Mouse (Mus musculus): ENCODE data around the gene Lyrm2.

Lyrm2 gene

DNA sequence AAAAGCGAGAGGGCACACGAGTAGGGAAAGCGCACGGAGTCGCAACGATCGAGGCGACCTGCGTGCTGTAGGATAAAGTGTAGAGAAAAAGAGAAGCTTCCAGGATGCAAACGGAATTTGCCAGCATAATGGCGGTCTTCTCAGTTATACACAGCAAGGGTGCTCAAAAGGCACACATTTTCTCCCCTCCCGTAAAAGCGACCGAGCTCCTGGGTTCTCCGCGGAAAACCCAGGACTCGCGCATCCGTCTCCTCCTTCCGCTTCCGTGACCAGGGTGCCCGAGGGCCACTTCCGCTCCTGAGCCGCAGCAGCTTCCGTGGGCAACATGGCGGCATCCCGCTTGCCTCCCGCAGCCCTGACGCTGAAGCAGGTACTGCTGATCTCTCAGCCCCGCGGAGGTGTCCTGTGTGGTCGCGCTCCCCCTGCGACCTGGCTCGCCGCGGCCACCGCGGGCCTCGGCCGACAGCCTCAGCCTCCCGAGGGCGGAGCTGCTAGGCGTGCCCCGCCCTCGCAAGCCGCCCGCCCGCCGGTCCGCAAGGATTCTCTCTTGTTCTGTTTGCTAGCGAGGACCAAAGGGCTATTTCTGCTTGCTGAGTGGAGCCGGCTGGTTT lies at the start of gene Lyrm2:
Lyrm2 (plus strand) TSS at position 288 of the 611 bp plus-strand sequence.
- peak; percentile 54 to 76 for DNase-seq (ENCODE audit: low spot score in 2 of 2)

DNA sequence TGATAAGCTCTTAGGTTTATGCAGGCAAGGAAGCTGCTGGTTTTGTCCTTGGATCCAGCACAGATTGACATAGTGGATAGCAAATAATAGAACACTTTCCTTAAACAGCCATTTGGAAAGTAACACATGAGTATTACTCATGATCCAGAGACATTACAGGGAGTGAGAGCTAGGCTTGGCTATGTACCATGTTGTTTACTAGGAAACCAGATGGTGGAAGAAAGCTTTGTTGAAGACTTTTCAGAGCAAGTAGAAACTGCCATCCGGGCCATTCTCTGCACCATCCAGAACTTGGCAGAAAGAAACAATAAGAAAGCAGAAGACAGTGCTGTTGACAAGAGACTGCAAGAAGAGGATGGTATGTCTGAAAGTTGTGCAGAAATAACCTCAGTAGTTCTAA lies 49.3 kb upstream of the Lyrm2 start:
- no peak for DNase-seq (ENCODE audit: low spot score in 2 of 2)

DNA sequence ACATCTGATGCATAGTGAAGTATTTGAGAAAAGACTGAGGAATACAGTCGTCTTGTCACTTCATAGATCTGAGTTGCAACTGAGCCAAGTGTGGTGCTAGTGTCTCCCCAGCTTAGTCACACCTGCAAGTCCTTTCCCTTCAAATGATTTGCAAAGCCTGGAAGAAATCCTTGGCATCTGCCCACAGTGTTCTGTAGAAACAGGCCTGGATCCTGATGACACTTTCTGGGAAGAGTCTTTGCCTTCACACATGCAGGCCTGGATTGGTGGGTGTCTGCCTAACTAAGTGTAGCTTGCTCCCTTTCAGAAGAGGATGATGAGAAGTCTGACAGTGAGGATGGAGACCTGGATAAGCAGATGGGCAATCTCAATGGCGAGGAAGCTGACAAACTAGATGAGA lies 42.6 kb upstream of the Lyrm2 start:
- DNase-seq (ENCODE audit: low spot score in 2 of 2) = peak in 1 of 2 experiments; percentile 35

DNA sequence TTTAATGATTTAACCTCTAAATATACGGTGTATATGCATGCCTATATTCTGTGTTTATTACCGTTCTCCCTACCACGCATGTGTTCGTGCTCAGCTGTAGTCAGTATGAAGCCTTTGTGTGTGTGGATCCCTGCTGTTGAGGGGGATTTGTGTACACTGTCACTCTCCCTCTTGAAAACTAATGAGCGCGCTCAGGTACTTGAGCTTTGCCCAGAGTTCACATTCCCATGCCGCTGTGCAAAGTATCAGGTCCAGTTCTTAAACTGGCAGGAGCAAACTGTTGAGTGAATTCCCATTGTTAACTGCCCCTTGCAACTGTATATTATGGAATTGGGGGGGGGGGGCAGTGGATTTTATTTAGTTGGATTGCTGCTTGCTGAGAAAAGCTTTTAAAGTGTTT lies 32.6 kb upstream of the Lyrm2 start:
- DNase-seq (ENCODE audit: low spot score in 2 of 2) = no peak

DNA sequence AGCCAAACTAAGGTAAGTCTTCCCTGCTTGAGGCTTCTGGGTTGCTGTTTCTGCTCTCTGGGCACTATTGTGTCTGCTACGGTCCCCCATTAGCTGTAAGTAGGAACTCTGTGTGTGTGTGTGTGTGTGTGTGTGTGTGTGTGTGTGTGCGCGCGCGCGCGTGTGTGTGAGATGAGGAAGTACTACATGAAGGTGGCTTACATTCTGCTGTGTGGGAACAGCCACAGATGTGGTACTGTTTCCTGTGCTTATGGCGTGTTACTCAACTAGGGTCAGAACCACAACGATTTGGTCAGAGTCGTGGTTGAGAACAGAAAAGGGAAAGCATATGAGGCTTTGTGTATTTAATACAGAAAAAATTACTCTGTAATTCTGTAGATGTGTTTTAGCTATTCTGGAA lies 32.0 kb upstream of the Lyrm2 start:
- DNase-seq (ENCODE audit: low spot score in 2 of 2) = no peak

DNA sequence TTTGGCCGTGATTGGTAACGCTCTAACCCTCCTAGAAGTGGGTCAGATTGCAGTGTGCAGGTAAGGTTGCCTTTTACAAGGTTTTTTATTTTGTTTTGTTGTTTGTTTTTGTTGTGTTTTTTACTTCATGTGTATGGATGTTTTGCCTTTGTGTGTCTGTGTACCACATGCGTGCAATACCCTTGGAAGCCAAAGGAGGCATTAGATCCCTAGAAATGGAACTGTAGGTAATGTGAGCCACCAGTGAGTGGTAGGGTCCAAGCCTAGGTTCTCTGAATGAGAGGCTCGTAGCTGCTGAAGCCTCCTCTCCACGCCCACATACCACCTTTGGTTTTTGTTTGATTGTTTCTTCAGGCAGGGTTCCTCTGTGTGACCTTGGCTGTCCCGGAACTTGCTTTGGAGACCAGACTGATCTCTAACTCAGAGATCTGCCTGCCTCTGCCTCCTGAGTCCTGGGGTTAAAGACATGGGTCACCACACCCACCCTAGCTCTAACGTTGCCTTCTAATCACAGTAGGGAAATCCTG lies 29.7 kb upstream of the Lyrm2 start:
- no peak for DNase-seq (ENCODE audit: low spot score in 2 of 2)

DNA sequence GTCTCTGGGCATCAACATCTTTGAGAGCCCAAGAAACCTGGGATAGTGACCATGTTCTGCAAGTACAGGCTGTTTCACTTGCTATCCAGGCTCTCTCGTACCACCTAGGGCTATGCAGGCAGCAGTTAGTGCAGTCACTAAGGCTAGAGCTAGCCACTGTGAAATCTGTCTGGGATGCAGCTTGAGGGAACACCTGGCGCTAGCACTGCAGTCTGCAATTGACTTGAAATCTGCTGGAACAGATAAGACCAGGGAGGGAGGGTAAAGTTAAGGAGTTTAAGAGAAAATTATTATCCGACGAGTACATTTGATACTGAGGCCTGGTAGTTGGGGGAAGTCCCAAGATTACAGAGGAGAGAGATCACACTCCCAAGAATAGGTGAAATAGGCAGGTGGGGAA lies 20.1 kb upstream of the Lyrm2 start:
- DNase-seq (ENCODE audit: low spot score in 2 of 2) = no peak

DNA sequence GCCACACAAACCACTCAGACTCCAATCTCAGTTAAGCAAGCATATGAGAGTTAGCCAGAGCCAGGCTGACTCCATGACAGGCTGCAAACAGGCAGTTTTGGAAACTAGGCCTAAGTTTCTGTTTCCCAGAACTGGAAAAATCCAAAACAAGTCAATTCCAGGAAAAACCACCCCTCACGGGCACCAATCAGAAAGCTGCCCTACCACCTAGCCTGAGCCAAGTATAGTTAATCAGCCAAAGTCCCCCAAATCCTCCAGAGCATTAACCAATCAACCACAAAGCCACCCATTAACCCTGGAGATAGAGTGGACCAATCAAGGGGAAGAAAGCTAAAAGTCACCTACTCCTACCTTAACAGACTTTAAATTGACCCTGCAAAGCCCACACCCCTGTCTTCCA lies 12.9 kb upstream of the Lyrm2 start:
- no peak for DNase-seq (ENCODE audit: low spot score in 2 of 2)

DNA sequence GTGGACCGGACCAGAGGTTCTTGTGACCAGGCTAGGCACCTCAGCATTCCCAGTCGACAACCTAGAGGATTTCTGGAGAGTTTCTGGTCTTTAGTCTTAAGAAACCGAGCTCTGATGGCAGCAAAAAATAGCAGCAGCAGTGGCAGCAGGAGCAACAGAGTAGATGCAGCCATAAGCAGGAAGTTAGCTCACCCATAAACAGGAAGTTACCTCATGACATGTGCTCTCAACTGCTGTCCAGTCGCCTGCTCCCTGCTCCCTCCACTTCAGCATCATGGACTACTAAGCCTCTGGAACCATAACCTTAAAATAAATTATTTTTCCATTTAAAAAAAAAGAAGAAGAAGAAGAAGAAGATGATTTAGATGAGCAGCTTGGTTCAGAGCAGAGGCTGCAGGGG lies 11.0 kb upstream of the Lyrm2 start:
- DNase-seq (ENCODE audit: low spot score in 2 of 2) = no peak

DNA sequence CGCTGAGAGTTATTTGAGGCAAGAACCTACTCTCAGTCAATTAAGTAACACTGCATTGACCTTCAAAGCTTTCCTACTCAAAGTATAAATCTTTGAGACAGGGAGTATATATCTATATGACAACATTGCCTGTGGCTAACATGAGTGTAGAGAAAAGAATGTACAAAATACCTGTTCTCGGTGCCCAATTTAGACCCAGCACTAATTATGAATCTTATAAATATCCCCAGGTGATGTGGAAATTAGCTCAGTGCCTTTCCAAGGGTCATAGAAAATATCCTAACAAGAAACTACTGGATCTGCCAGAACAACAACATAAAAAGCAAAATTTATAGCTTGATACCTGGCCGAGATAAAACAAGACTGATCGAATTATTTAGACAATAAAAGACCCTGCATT lies 1.1 kb upstream of the Lyrm2 start:
- DNase-seq (ENCODE audit: low spot score in 2 of 2) = no peak

DNA sequence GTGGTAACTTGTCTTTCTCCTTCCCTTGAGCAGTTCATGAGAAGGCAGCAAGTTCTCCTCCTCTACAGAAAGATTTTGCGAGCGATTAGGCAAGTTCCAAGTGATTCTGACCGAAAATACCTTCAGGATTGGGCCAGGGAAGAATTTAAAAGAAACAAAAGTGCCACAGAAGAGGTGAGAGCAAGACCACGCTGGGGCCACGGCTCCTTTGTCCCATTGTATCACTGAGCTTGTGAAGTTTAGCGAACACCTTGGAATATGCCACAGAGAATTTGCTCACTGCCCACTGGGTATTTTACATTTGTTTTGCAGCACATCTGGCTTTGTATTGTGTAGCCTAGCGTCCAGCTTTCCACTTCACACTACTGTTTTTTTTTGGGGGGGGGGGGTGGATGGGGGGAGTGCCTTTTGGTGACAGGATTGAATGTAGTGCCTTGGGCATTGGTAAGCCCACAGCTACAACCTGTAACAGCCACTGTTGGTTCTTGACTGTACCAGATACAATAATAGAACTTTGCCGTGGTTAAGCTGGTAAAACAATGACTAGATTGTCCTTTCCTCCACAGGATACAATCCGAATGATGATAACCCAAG lies 621 bp downstream of the Lyrm2 start:
- DNase-seq (ENCODE audit: low spot score in 2 of 2) = no peak

DNA sequence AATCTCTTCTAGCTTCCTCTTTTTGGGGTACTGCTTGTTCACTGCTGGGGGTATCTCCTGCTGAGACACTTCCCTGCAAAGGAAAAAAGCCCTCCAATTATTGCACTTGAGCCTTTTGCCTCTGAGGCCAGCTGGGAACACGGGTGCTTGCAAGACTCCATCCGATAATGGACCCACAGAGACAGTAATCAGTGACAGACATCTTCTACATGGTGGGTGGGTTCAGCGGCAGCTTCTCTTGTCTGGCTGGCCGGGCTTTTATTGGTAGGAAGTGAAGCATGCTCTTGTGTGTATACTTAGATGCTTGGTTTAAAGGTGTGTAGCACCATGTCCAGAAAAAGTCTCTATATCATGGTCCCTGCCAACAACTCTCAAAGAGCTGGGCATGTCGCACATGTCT lies 17.4 kb downstream of the Lyrm2 start:
- DNase-seq (ENCODE audit: low spot score in 2 of 2) = no peak

DNA sequence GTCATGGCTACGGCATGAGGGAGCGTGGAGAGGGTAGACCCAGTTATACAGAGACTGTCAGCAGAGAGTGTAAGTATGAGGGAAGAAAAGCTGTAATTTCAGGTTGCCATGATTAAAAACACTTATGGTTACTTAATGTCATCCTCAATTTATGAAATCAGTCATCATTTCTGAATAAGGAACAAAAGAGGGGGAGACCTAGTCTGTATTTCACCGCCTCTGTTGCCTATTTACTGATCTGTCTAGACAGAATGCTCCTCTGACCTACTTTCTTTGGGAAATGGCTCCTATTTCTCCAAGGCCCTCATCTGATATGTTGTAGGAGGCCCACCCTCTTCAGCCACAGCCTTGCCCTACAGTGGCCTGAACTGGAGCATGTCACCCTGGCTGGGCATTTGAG lies 20.6 kb downstream of the Lyrm2 start:
- no peak for DNase-seq (ENCODE audit: low spot score in 2 of 2)

DNA sequence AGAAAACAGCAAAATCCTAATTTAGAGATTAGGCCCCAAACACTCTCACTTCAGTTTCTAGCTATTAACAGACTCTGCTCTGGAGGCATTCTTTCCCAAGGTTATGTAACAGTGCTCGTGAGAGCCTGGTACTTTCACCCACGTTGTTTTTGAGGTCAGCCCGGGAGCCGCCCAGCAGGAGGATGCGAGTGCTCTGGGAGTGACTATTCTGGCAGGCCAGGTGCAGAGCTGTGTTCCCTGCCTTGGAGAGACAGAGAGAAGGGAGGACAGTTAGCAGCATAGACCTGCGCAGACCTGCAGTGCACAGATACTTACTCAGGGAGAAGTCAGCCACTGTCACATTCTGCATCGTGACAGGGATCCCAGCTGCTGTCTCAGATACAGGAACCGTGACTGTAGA lies 24.2 kb downstream of the Lyrm2 start:
- no peak for DNase-seq (ENCODE audit: low spot score in 2 of 2)

DNA sequence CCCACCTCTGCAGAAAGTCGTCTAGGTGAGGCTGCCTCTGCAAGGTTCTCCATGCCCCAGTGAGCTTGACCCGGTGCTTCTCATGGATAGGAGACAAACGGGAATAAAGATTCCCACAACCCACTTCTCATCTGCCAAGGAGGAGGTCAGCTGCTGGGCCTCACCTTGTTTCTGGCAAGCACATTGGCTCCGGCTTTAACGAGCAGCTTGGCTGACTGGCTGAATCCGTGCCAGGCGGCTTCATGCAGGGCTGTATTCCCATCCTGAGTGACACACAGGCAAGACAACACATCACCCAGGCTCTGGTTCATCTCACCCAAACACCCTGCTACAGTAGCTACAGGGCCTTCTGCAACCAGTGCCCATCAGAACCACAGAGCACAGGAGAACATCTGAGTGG lies 26.9 kb downstream of the Lyrm2 start:
- peak in 1 of 2 experiments; percentile 17 for DNase-seq (ENCODE audit: low spot score in 2 of 2)

DNA sequence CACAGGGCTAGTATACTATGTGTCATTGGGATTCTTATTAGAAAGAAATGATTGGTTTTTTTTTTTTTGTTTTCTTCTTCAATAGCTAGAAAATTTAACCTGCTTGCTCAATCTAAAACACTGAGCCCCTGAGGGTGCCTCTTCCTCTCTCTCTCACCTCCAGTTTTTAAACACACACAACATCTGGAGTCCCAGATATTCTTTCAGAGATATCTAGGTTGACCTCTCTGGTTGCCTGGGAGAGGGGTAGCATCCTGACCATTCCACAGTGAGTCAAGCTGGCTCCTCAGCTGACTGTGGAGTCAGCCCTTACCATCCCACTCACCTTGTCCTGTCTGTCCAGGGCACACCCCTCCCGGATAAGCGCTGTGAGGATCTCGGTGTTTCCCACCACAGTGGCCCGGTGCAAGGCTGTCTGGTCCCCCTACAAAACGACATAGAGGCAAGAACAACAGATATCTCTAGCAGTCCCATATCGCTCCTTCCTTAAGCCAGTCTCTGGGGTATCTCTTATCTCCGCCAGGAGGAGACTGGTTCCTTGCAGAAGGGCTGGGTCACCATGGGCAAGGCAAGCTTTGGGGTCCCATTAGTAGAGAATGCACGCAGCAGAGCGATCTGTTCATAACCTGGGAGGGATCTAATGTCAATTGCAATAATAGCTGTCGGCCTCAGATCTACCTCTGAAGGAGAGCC lies 28.5 kb downstream of the Lyrm2 start:
- no peak for DNase-seq (ENCODE audit: low spot score in 2 of 2)

DNA sequence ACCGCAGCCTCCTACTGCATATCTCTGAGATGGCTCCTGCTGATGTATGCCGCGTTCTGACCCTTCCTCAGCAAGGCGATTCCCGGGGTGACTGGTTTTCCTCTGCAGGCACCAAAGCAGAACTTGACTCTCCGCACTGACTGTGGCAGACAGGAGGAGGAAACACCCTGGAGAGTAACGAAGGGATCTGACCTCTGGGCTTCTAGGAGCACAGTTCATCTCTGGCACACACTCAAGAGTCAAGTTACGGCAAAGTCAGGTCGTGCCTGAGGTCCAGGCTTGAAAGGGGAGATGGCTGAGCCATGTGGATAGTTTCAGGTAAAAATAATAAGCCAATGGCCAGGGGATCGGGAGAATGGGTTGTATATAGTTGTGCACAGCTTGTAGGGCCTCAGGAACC lies 29.3 kb downstream of the Lyrm2 start:
- DNase-seq (ENCODE audit: low spot score in 2 of 2) = no peak

DNA sequence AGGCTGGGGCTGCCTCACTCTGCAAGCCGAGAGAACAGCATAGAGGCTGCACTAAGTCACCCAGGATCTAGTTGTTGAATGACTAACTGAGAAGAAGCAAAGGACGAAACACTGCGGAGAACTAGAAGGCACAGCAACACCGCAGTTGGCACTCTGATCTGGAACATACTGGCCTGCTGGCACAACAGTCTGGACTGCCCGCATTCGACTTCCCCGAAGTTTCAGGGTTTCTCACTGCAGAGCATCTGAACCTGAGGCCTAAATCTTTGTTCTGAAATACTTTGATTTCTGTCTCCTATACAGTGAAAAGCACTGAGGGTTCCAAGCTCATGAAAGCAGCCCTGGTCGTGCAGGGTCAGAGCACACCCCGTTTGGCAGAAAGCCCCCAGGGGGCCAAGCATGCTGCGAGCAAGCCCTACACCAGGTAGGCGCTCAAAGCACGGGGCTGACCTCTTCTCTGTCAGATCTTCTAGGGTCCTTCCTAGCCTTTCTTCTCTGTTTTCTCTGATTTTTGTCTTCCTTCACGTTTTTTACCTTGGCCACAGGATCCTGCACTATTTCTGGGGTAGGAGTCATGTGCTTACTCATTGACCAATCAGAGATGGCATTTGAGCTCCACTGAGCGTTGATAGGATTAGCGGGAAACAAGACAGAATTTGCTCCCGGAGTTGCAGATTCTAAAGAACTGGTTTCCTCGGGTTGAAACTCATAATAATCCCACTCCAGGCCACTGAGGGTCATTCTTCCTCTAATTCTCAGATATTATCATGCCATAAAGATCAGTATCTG lies 33.6 kb downstream of the Lyrm2 start:
- DNase-seq (ENCODE audit: low spot score in 2 of 2) = no peak

DNA sequence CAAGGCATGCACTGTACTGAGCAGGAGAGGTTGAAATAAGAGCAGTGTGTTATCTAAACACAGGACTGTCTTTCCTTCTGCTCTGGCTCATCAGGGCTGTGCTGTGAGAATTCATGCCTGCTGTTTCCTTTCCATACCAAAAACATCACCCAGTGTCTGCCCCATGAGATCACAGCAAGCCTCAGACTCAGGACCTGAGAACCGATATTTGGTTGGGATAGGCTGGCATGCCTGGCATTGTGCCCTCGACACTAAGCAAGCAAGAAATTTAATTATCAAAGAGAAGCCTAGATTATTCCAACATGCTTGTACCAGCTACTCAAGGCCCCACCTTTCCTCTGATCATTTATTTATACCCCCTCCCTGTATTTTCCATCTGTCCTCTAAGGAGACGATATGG lies 34.5 kb downstream of the Lyrm2 start:
- DNase-seq (ENCODE audit: low spot score in 2 of 2) = no peak

DNA sequence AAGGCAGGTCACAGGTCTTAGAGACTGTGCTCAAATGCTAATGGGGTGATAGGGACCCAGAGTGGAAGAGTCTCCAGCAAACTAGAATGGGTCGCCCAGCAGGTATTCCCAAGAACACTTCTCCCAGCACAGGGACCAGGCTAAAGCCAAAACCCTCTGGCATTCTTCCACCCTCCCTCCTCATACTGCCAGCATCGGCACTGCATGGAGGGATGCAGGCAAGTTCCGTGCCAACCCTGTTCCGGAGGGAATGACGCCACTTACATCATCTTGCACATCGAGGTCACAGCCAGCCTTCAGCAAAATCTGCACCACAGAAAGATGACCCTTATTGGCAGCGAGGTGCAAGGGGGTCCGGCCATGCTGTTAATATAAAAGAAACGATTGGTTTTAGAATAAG lies 36.0 kb downstream of the Lyrm2 start:
- no peak for DNase-seq (ENCODE audit: low spot score in 2 of 2)

DNA sequence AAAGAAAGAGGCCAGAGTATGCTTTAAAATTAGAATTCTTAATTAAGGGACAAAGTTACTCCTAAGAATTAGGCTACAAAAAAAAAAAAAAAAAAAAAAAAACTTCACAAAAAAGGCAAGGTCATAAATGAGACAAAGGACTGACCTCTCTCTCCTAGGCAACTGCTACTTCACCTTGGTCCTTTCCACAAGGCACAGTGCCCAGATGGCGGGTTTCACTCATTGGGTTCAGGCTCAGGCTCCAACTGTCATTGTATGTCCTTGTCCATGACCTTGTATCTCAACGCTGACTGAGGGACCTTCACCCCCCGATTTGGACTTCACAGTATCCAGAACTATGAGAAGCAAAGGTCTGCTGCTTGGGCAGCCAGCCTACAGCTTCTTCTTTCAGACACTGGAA lies 38.3 kb downstream of the Lyrm2 start:
- DNase-seq (ENCODE audit: low spot score in 2 of 2) = no peak

All from frontal cortex, postnatal 10 days (tissue).